Mouse (Mus musculus) olfactory bulb, adult 2 months (tissue): ENCODE data around the gene Actr1b.

ENCODE experiments used
- CTCF ChIP-seq: fragments of 200-500 bp; IDR thresholded peaks from 2 replicates; pipeline ENCODE4 v1.5.1; 2012; ENCODE audit warnings: low read depth, mild to moderate bottlenecking, low read length, moderate library complexity; ENCODE audit not compliant: insufficient read depth
- POLR2A ChIP-seq: fragments of 200-500 bp; IDR thresholded peaks from 2 replicates; pipeline ENCODE4 v1.6.1; 2012; ENCODE audit warnings: mild to moderate bottlenecking, low read depth, low read length, moderate library complexity; ENCODE audit not compliant: insufficient read depth

GRCm38 (mm10) chr1:36696411-36696810 is 17.8 kb downstream of the Actr1b start:
- TF ChIP-seq POLR2A: no peak
- TF ChIP-seq CTCF: no peak
